Mouse (Mus musculus) midbrain, embryonic 12.5 days (tissue): ENCODE results near the gene Smo. TPM values are rescaled to one million over a fixed set of nuclear protein-coding genes. Genes with fewer than 3 reads are reported as not detected.

Experiments
- ATAC-seq: fragments of 200-750 bp; cut with Nextera tagmentation; 2 replicates; pipeline ENCODE4 v1.8.0; 2017; ENCODE audit warnings: low read depth, moderate TSS enrichment, moderate library complexity; ENCODE audit not compliant: low FRiP score
- H3K27ac ChIP-seq: fragments of 300-500 bp; sonication (generic); replicated peaks from 2 replicates; pipeline ENCODE4 v1.5.1; 2016; ENCODE audit warnings: mild to moderate bottlenecking
- H3K27me3 ChIP-seq: fragments of 300-500 bp; sonication (generic); 2 replicates; pipeline ENCODE4 v1.6.1; 2016; ENCODE audit warnings: mild to moderate bottlenecking
- H3K36me3 ChIP-seq: fragments of 300-500 bp; sonication (generic); 2 replicates; pipeline ENCODE4 v1.6.1; 2016
- H3K4me1 ChIP-seq: fragments of 300-500 bp; sonication (generic); 2 replicates; pipeline ENCODE4 v1.6.1; 2016
- H3K4me2 ChIP-seq: fragments of 300-500 bp; sonication (generic); replicated peaks from 2 replicates; pipeline ENCODE4 v1.6.1; 2016; ENCODE audit warnings: mild to moderate bottlenecking, moderate library complexity
- H3K4me3 ChIP-seq: fragments of 300-500 bp; sonication (generic); 2 replicates; pipeline ENCODE4 v1.5.1; 2016; ENCODE audit warnings: mild to moderate bottlenecking
- H3K9ac ChIP-seq: fragments of 300-500 bp; sonication (generic); replicated peaks from 2 replicates; pipeline ENCODE4 v1.6.1; 2016; ENCODE audit warnings: mild to moderate bottlenecking, moderate library complexity
- H3K9me3 ChIP-seq: fragments of 300-500 bp; sonication (generic); 2 replicates; pipeline ENCODE4 v1.6.1; 2016; ENCODE audit warnings: mild to moderate bottlenecking
- WGBS: fragments of 180-500 bp; shearing (Covaris S2); methylation state at CpG from one replicate; pipeline ENCODE4 v1.1.7; 2016; 5-methylcytosine and 5-hydroxymethylcytosine counted together
- polyA plus RNA-seq: library from polyadenylated mRNA; unstranded; fragments of >200 nt; fragmentation: Nextera tagmentation; extraction: Ambion mirVana; gene quantifications from 2 replicates; pipeline ENCODE4 v1.2.1, GENCODE M21; 2016

The Smo gene
- polyA plus RNA-seq, 1 experiment from 2014 or later = 46.3 TPM

DNA sequence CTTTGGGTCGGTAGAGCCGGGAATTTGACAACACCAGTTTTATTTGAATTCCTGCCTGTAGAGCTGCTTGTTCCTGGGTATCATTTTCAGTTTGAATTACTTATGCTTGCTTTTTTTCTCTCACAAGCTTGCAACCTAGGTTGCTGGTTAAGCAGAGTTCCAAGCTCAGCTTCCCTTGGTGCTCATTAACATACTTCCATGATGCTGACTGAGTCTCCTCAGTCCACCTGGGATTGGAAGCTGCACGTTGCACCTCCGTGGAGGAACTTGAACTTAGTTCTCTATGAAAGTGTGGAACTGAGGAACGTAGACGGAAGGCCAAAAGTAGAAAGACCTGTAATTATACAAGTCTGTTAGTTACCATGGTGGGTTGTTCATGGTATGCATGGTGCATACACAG lies 48.7 kb downstream of the Smo start:
- no peaks in the 10 kb centered on the region for H3K9me3 ChIP-seq
- H3K27ac ChIP-seq = no peak overlapping the region
- H3K4me2 ChIP-seq = no peak overlapping the region
- ATAC-seq = no peak
- H3K4me3 ChIP-seq = no peak overlapping the region
- no peaks in the 10 kb centered on the region for H3K36me3 ChIP-seq
- H3K27me3 ChIP-seq = no peaks in the 10 kb centered on the region
- H3K4me1 ChIP-seq = peaks cover 4% of the 10 kb centered on the region
- no peak overlapping the region for H3K9ac ChIP-seq
- 94% methylated on average over 6 of the region's 6 CpGs for WGBS

DNA sequence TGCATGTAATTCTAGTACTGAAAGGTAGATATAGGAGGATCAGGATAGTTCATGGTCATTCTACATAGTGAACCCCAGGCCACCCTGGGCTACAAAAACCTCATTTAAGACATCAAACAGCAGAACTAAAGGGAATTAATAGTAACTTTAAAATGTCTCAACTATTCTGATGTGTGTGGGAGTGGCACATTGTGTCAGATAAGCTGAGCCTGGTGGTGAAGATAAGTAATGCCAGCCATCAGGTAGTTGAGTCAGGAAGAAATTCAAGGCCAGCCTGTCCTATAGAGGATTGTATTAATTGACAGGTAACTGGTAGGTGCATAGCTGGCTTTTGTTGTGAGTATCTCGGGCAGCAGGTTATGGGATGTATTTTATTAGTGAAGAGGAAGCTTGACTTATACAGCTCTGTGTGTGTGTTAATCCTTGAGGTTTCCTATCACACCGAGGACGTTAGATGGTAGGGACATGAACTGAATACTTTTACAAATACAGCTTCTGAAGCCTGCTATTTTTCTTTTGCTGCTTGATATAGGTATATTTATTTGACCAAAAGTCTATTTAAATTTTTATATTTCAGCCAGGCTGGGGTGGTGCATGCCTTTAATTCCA lies 49.2 kb downstream of the Smo start:
- Histone ChIP-seq H3K27ac (no peak overlapping the region), H3K4me2 (no peak overlapping the region), H3K27me3 (no peaks in the 10 kb centered on the region), H3K9me3 (no peaks in the 10 kb centered on the region), H3K9ac (no peak overlapping the region), H3K4me1 (peaks cover 6% of the 10 kb centered on the region), H3K36me3 (no peaks in the 10 kb centered on the region), H3K4me3 (no peak overlapping the region)
- WGBS = 91% methylated on average over 3 of the region's 3 CpGs
- no peak for ATAC-seq

DNA sequence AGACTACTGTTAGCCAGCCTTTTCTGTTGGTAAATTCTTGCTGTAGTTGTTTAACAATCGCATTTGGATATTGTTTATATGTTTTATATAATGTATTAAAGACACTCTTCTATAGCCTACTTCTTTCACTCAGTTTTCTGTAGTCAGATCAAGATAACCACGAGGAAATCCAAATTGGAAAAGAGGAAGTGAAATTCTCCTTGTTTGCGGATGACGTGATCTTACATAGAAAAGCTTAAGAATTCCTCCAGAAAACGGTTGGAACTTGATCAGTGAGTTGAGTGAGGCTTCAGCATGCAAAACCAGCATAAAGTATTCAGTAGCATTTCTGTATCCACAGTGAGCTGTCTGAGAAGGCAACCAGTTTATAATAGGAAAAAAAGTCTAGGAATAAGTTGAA lies 50.5 kb downstream of the Smo start:
- no peaks in the 10 kb centered on the region for H3K36me3 ChIP-seq
- H3K4me1 ChIP-seq = peaks cover 6% of the 10 kb centered on the region
- no peak overlapping the region for H3K4me2 ChIP-seq
- no peaks in the 10 kb centered on the region for H3K27me3 ChIP-seq
- no peak overlapping the region for H3K4me3 ChIP-seq
- no peak for ATAC-seq
- H3K27ac ChIP-seq = no peak overlapping the region
- H3K9me3 ChIP-seq = no peaks in the 10 kb centered on the region
- 91% methylated on average over 5 of the region's 5 CpGs for WGBS
- no peak overlapping the region for H3K9ac ChIP-seq

GRCm38 (mm10) chr6:29788779-29789350 lies 53.6 kb downstream of the Smo start:
- no peak overlapping the region for H3K9ac ChIP-seq
- H3K36me3 ChIP-seq = no peaks in the 10 kb centered on the region
- no peak overlapping the region for H3K4me2 ChIP-seq
- H3K27me3 ChIP-seq = no peaks in the 10 kb centered on the region
- H3K9me3 ChIP-seq = no peaks in the 10 kb centered on the region
- H3K4me1 ChIP-seq = peaks cover 6% of the 10 kb centered on the region
- no peak overlapping the region for H3K27ac ChIP-seq
- ATAC-seq = no peak
- WGBS = 11% methylated on average over 3 of the region's 3 CpGs
- H3K4me3 ChIP-seq = no peak overlapping the region

DNA sequence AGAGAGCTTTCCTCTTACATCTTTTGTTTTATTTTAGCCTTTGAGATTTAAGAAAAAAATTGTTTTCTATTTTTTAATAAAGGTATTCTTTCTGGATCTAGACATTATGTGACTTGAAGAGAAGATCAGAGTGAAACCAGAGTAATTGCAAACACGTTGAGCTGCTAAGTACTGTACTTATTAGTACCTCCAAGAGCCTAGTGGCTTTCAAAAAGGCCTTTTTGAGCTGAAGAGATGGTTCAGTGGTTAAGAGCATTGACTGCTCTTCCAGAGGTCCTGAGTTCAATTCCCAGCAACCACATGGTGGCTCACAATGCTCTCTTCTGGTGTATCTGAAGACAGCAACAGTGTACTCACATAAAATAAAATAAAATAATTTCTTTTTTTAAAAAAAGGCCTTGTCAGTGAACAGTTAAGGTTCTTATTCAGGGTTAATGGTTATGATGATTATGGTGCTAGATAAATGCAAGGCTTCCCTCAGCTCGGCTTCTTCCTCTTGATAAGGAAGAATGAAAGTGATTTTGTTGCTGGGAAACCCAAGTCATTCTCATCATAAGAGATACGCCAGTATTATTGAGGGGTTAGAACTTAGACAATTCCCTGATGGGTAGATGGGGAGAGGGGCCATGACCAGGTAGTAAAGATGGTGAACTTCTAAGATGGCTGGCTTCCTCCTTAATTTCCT lies 54.9 kb downstream of the Smo start:
- H3K4me3 ChIP-seq = no peak overlapping the region
- no peaks in the 10 kb centered on the region for H3K36me3 ChIP-seq
- H3K9ac ChIP-seq = no peak overlapping the region
- ATAC-seq = no peak
- H3K27me3 ChIP-seq = no peaks in the 10 kb centered on the region
- no peak overlapping the region for H3K27ac ChIP-seq
- peaks cover 6% of the 10 kb centered on the region for H3K4me1 ChIP-seq
- 86% methylated on average over 3 of the region's 3 CpGs for WGBS
- no peaks in the 10 kb centered on the region for H3K9me3 ChIP-seq
- H3K4me2 ChIP-seq = no peak overlapping the region

DNA sequence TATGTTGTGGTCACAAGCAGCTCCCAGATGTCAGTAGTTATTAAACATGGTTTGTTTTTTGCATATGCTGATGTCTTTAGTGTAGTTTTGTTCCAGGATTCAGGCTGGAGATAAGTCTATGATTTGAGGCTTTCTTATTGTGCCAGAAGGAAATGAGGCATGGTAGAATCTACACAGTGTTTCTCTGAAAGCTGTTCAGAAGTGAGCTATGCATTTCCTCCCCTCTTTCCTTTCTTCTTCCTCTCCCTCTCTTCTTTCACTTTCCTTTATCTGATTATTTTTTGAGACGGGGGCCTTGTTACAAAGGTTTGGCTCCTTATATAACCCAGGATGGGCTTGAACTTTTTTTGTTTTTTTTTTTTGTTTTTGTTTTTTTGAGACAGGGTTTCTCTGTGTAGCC lies 58.2 kb downstream of the Smo start:
- ATAC-seq = no peak
- Histone ChIP-seq H3K9ac (no peak overlapping the region), H3K27ac (no peak overlapping the region), H3K4me2 (no peak overlapping the region), H3K4me1 (peaks cover 6% of the 10 kb centered on the region), H3K4me3 (no peak overlapping the region), H3K9me3 (no peaks in the 10 kb centered on the region), H3K36me3 (no peaks in the 10 kb centered on the region), H3K27me3 (no peaks in the 10 kb centered on the region)
- WGBS = 83% methylated on average over 1 of the region's 1 CpGs

DNA sequence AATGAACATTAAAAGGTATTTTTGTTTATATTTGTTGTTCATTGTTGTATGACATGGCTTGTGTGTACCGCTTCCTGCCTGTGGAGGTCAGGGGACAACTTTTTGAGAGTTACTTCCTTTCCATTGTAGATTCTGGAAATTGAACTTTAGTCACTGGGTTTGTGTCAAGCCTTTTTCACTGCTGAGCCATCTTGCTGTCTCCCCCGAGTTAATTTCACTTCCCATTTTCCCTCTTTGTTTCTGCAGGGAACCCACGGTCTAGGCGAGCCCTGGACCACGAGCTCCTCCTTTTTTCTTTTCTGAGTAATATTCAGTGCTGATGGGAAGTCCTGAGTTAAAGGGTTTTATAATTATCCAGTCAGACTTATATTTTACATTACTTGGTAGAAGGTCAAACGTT lies 59.3 kb downstream of the Smo start:
- no peak for ATAC-seq
- H3K27me3 ChIP-seq = no peaks in the 10 kb centered on the region
- no peak overlapping the region for H3K4me3 ChIP-seq
- H3K27ac ChIP-seq = no peak overlapping the region
- 87% methylated on average over 6 of the region's 6 CpGs for WGBS
- no peak overlapping the region for H3K4me2 ChIP-seq
- H3K9me3 ChIP-seq = no peaks in the 10 kb centered on the region
- no peak overlapping the region for H3K9ac ChIP-seq
- H3K4me1 ChIP-seq = no peaks in the 10 kb centered on the region
- no peaks in the 10 kb centered on the region for H3K36me3 ChIP-seq

- no peaks in the 10 kb centered on the region for H3K36me3 ChIP-seq
- H3K27me3 ChIP-seq = no peaks in the 10 kb centered on the region
- H3K9ac ChIP-seq = no peak overlapping the region
- H3K4me2 ChIP-seq = no peak overlapping the region
- no peak overlapping the region for H3K4me3 ChIP-seq
- H3K9me3 ChIP-seq = no peaks in the 10 kb centered on the region
- no peak overlapping the region for H3K27ac ChIP-seq
- no peak for ATAC-seq
- no peaks in the 10 kb centered on the region for H3K4me1 ChIP-seq
- WGBS = 93% methylated on average over 1 of the region's 1 CpGs
Observed at GRCm38 (mm10) chr6:29802979-29803378, 67.7 kb downstream of the Smo start.

DNA sequence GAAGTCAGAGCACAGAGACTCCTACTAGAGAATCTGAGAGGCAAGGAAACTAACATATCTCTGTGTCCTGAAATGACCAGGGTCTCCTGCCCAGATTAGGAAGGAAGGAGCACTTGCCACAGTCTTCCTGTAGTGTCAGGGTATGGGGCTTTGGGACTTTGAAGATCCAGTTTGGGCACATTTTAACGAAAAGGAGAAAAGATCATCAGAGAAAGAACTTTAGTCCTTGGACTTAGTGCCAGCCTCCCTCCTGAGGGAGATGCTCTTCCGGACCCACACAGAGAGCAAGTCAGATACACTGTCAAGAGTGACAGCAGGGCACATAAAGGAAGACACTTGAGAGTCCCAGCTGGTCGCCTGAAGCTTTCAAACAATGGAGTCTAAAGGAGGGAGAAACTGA lies 68.7 kb downstream of the Smo start:
- H3K9ac ChIP-seq = no peak overlapping the region
- no peak overlapping the region for H3K4me3 ChIP-seq

DNA sequence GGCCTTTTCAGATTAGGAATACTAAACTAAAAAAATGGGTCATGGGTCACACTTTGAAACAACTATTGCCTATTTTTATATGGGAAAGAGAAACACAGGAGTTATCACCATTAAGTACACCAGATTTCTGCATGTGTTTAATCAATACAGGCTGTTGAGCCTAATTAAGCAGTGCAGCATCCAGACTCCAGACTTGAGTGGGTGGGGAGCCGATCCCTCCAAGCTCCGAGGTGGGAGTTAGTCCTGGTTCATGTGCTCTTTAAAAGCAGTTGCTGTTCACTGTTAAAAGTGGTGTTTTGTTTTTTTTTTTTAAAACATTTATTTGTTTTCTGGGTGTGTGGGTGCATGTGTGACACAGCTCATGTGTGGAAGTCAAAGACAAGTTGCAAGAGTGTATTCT lies 70.1 kb downstream of the Smo start:
- no peaks in the 10 kb centered on the region for H3K27me3 ChIP-seq
- H3K9me3 ChIP-seq = no peaks in the 10 kb centered on the region
- no peak overlapping the region for H3K9ac ChIP-seq
- no peaks in the 10 kb centered on the region for H3K36me3 ChIP-seq
- no peak overlapping the region for H3K4me2 ChIP-seq
- 85% methylated on average over 2 of the region's 2 CpGs for WGBS
- H3K27ac ChIP-seq = no peak overlapping the region
- H3K4me3 ChIP-seq = no peak overlapping the region
- no peak for ATAC-seq
- H3K4me1 ChIP-seq = no peaks in the 10 kb centered on the region

More for the DNA sequence above, 68.7 kb downstream of the Smo start:
- no peak overlapping the region for H3K27ac ChIP-seq
- no peak overlapping the region for H3K4me2 ChIP-seq
- 56% methylated on average over 3 of the region's 3 CpGs for WGBS
- no peaks in the 10 kb centered on the region for H3K27me3 ChIP-seq
- H3K4me1 ChIP-seq = no peaks in the 10 kb centered on the region
- H3K9me3 ChIP-seq = no peaks in the 10 kb centered on the region
- H3K36me3 ChIP-seq = no peaks in the 10 kb centered on the region
- no peak for ATAC-seq
